Mouse (Mus musculus) gonadal fat pad, adult 2 months (tissue): ENCODE data around the gene Kpna3. TPM values are rescaled to one million over a fixed set of nuclear protein-coding genes. Genes with fewer than 3 reads are reported as not detected.

Experiments used
- DNase-seq: peaks from one replicate; pipeline ENCODE4 v3.0.0-alpha.2; 2012; ENCODE audit warnings: low read depth
- polyA plus RNA-seq: library from polyadenylated mRNA; depleted of rRNA; stranded (reverse); fragments of >200 nt; gene quantifications from 2 replicates; pipeline ENCODE4 v1.2.3, GENCODE M21; 2012; rRNA removed

Kpna3 gene
- polyA plus RNA-seq, 1 experiment: 11.2 TPM

- no peak for DNase-seq
Observed at GRCm38 (mm10) chr14:61320765-61321164, 118.9 kb downstream of the Kpna3 start.

GRCm38 (mm10) chr14:61316861-61317260 lies 122.8 kb downstream of the Kpna3 start:
- no peak for DNase-seq

Other genes with a start within 250 kb of the Kpna3 start
- 0.08 and 0.12 TPM in 2 replicates for gene Sgcg, start 181.4 kb downstream of the Kpna3 start, polyA plus RNA-seq
- gene Arl11, start 130.1 kb downstream of the Kpna3 start, polyA plus RNA-seq: 1.9 and 2.1 TPM in 2 replicates
- 2.1 and 2.4 TPM in 2 replicates for gene Ebpl, start 79.4 kb downstream of the Kpna3 start, polyA plus RNA-seq
- 6.5 and 6.8 TPM in 2 replicates for gene Spryd7, start 117.0 kb upstream of the Kpna3 start, polyA plus RNA-seq
- 3.0 and 3.1 TPM in 2 replicates for gene Trim13, start 158.4 kb upstream of the Kpna3 start, polyA plus RNA-seq
- 0.15 TPM in 1 of 2 replicates, not detected in the other for gene Kcnrg, start 167.6 kb upstream of the Kpna3 start, polyA plus RNA-seq